Mouse (Mus musculus) monocyte, adult 2 months (primary cell): Measurements from ENCODE around the gene Orc5.

Experiments
- DNase-seq, 2 experiments: peaks; one replicate each; pipeline ENCODE4 v3.0.0; 2022; ENCODE audit warnings: low spot score in 2 of 2, low read depth in 1 of 2

Orc5 gene

GRCm38 (mm10) chr5:22550033-22550551, at the start of gene Orc5:
Gene Orc5 (minus strand): TSS chr5:22550429.
- DNase-seq = peak; percentile 69 to 80

DNA sequence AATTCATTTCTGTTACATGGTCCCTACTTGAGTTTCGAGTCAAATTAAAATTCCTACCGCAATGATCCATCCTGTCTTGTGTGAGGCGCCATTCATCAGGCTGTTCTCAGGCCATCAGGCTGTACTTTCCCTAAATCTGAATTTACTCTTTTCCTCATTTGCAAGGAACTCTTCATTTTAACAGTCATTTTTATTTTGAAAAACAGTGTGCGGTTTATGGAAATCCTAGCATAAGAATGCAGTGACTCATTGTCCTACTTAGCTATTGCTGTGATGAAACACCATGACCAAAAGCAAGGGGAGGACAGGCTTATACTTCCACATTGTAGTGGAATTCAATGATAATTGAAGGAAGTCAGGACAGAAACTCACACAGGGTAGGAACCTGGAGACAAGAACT, 46.8 kb upstream of the Orc5 start:
- no peak for DNase-seq

DNA sequence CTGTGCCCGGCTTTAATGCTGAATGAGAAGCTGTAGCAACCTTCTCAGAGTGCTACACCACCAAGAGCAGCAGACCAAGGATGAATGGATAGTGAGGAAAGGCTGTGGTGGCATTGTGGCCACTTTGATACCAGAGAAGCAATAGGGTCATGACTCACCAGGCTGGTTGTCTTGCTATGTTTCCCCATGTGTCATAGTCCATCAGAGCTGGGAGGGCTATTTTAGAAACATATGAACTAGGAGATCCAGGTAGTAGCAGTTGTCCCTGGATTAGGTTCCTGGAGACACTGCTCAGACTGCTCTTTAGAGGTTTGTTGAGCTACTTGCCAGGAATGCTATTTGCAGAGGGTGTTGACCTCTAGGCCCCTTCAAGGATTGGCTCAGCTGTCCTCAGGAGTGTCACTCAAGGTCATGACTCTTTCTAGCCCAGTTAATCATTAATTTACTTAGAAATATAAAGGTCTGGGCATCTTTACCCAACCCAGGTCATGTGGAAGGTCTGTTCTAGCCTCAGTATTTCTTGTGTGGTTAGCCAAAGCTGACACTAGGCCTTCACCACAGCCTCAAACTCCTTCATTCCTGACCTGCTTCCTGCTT, 39.2 kb upstream of the Orc5 start:
- no peak for DNase-seq

DNA sequence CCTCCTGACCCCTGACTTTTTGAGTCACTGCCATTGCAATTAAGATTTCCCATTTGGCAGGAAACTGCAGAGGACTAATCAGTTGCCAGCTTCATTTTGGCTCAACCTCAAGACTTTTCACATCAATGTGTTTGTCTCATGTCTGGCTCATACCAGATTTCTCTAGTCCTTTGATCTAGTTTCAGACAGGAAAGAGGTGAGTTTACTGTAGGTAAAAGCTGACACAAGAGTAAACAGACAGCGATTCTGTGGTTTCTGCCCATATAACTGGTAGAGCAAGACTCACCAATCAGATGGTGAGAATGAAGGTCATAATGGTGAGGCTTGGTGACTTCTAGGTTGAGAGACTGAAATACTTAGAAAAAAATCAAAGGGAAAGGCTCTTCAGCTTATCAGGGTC, 37.3 kb upstream of the Orc5 start:
- DNase-seq = no peak

- no peak for DNase-seq
These were observed 34.3 kb upstream of the Orc5 start for GRCm38 (mm10) chr5:22584556-22584955.

- no peak for DNase-seq
These were observed 27.8 kb upstream of the Orc5 start for GRCm38 (mm10) chr5:22578011-22578410.

- DNase-seq = no peak
These were observed 24.5 kb upstream of the Orc5 start for GRCm38 (mm10) chr5:22574751-22575150.

DNA sequence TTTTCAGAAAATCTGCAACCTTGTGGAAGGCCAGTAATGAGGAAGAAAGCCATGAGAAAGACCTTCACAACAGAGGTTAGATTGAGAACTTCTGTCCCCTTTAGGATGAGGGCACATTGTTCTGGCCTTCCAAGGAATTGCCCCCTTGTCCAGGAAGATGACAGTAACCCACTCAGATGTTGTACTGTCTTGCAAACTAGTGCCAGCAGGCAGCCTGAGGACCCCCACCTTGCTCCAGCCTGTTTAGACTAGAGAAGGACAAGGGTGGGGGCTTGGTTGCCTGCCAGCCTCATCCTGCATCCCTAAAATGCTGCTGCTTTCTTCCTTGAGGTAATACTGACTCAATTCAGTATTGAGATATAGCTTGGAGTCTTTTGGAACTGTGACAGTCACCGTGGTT, 23.9 kb upstream of the Orc5 start:
- no peak for DNase-seq

- no peak for DNase-seq
These were observed 23.5 kb upstream of the Orc5 start for GRCm38 (mm10) chr5:22573696-22574095.

GRCm38 (mm10) chr5:22572881-22573280, 22.7 kb upstream of the Orc5 start:
- DNase-seq = no peak

GRCm38 (mm10) chr5:22572456-22572855, 22.2 kb upstream of the Orc5 start:
- no peak for DNase-seq

- no peak for DNase-seq
These were observed 15.5 kb upstream of the Orc5 start for GRCm38 (mm10) chr5:22565708-22566107.

- no peak for DNase-seq
These were observed 9.6 kb upstream of the Orc5 start for GRCm38 (mm10) chr5:22559801-22560200.

- no peak for DNase-seq
These were observed 7.4 kb upstream of the Orc5 start for GRCm38 (mm10) chr5:22557491-22558113.

- DNase-seq = no peak
These were observed 6.5 kb upstream of the Orc5 start for GRCm38 (mm10) chr5:22556713-22557112.

GRCm38 (mm10) chr5:22552233-22552765, 2.1 kb upstream of the Orc5 start:
- no peak for DNase-seq

DNA sequence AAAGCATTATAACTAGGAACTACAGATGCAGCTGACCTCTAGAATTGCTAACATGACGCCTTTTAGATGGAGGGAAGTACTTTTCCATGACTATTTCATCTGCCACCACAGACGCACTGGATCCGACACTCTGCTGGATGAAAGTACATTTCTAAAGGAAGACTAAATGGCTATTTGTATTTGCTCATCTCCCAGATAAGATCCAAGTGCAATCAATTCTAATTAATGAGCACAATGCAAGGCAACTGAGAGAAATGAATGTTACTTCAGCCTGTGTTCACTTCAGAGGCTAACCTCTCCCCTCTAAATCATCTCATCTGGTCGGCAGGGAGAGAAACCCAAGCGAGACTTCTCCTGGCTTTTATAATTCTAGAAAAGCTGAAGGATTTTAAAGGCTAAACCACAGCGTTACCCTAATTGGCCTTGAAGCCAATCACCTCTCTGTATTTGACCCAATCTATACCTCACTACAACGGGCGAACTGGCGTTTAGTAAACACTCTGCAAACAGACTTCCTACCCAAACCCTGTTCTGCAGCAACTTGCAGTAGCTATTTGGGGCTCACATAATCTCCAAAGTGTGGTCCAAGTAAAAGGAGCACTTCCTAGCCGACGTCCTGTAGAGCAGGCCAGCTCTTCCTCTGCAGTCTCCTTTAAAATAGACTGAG, 730 bp downstream of the Orc5 start:
- DNase-seq = no peak

- DNase-seq = no peak
These were observed 1.6 kb downstream of the Orc5 start for GRCm38 (mm10) chr5:22548556-22549161.

GRCm38 (mm10) chr5:22546536-22546935, 3.7 kb downstream of the Orc5 start:
- DNase-seq = no peak

GRCm38 (mm10) chr5:22545305-22545704, 4.9 kb downstream of the Orc5 start:
- no peak for DNase-seq

- DNase-seq = no peak
These were observed 7.6 kb downstream of the Orc5 start for GRCm38 (mm10) chr5:22542676-22543075.
